Mouse (Mus musculus) intestine, postnatal 0 days (tissue): ENCODE results near the gene Wdr83. TPM values are rescaled to one million over a fixed set of nuclear protein-coding genes. Genes with fewer than 3 reads are reported as not detected.

Experiments
- ATAC-seq: fragments of 200-750 bp; cut with Nextera tagmentation; 2 replicates; pipeline ENCODE4 v1.8.0; 2017; ENCODE audit warnings: mild to moderate bottlenecking, moderate TSS enrichment, moderate library complexity
- H3K27ac ChIP-seq: fragments of 300-500 bp; sonication (generic); 2 replicates; pipeline ENCODE4 v1.5.1; 2014; ENCODE audit warnings: mild to moderate bottlenecking, low read depth, low read length, moderate library complexity
- H3K27me3 ChIP-seq: fragments of 300-500 bp; sonication (generic); replicated peaks from 2 replicates; pipeline ENCODE4 v1.6.1; 2014; ENCODE audit warnings: low read length, mixed read lengths; ENCODE audit not compliant: control insufficient read depth, insufficient read depth
- H3K36me3 ChIP-seq: fragments of 300-500 bp; sonication (generic); 2 replicates; pipeline ENCODE4 v1.6.1; 2014; ENCODE audit warnings: mild to moderate bottlenecking, moderate library complexity; ENCODE audit not compliant: control insufficient read depth, insufficient read depth
- H3K4me1 ChIP-seq: fragments of 300-500 bp; sonication (generic); replicated peaks from 2 replicates; pipeline ENCODE4 v1.6.1; 2014; ENCODE audit warnings: antibody characterized with exemption, low read length, mixed read lengths; ENCODE audit not compliant: control insufficient read depth, insufficient read depth
- H3K4me2 ChIP-seq: fragments of 300-500 bp; sonication (generic); replicated peaks from 2 replicates; pipeline ENCODE4 v1.6.1; 2014; ENCODE audit warnings: low read depth, mild to moderate bottlenecking, moderate library complexity
- H3K4me3 ChIP-seq: fragments of 300-500 bp; sonication (generic); 2 replicates; pipeline ENCODE4 v1.5.1; 2014; ENCODE audit warnings: low read depth, low read length
- H3K9ac ChIP-seq: fragments of 300-500 bp; sonication (generic); 2 replicates; pipeline ENCODE4 v1.6.1; 2014; ENCODE audit warnings: mild to moderate bottlenecking, low read depth, low read length
- H3K9me3 ChIP-seq: fragments of 300-500 bp; sonication (generic); 2 replicates; pipeline ENCODE4 v1.6.1; 2016; ENCODE audit warnings: mixed run types; ENCODE audit not compliant: control insufficient read depth
- CTCF ChIP-seq: sonication (generic); IDR thresholded peaks from 2 replicates; pipeline ENCODE4 v1.5.1; 2016; ENCODE audit warnings: low read depth, mild to moderate bottlenecking, control low read depth, antibody characterized with exemption, moderate library complexity
- WGBS: fragments of 180-500 bp; shearing (Covaris S2); extraction: QIAGEN DNeasy Blood & Tissue Kit; methylation state at CpG from one replicate; pipeline ENCODE4 v1.1.7; 2014; 5-methylcytosine and 5-hydroxymethylcytosine counted together
- polyA plus RNA-seq: library from polyadenylated mRNA; unstranded; fragments of >200 nt; fragmentation: Nextera tagmentation; extraction: Ambion mirVana; gene quantifications from 2 replicates; pipeline ENCODE4 v1.2.1, GENCODE M21; 2015

Gene Wdr83
- polyA plus RNA-seq, 1 experiment from 2014 or later: 23.0 TPM

DNA sequence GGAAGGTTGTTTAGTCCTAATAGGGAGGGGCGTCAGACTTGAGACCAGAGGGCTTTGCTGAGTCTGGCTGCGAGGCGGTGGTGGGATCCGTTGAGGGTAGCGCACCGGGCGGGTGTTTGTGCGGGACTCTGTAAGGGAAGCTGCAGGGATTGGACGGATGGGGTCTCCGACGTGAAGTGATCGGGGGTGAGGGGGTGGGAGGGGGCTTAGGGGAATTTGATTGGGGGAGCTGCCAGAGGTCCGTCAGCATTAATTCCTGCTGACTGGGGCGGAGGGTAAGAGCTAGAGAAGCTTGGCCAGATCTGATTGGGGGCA, 43.8 kb downstream of the Wdr83 start:
- WGBS: under 1% methylated on average over 14 of the region's 14 CpGs
- ATAC-seq: peak; percentile 13; the same call in 1 of the 2 replicates
- no peak for TF ChIP-seq CTCF
- Histone ChIP-seq H3K4me2 (peak overlapping the region; percentile 94), H3K36me3 (peaks cover 20% of the 10 kb centered on the region), H3K27me3 (no peaks in the 10 kb centered on the region), H3K27ac (peak overlapping the region; percentile 96), H3K9me3 (no peaks in the 10 kb centered on the region), H3K4me3 (peak overlapping the region; percentile 88), H3K9ac (peak overlapping the region; percentile 89), H3K4me1 (peaks cover 5% of the 10 kb centered on the region; the same call in 1 of the 2 replicates)

DNA sequence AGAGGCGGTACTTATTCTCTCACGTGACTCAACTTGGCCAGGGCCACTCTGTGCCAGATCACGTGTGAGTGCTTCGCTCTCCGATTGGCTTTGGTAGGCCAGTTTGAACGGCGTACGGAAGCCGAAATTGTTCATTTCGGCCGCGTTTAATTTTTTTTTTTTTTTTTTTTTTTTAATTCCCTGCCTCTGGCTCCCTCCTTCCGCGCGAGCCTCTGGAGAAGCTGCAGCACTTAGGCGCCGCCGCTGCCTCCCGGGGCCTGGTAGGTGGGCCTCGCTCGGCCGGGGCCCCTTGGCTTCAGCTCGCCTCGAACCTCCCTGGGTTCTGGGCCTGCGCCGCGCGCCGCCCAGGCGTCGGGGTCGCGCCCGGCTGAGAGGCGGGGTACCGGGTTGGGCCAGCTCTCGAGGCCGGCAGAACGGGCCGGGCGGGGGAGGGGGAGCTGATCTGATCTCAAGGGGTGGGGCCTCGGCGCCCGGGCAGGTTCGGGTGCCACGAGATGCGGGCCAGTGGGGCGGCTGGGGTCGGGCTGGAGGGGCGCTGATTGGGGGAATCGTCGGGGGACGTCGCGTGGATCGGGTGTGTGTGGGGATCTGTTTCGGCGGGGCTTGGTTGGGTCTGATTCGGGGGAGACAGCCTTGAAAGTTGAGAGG, 44.3 kb downstream of the Wdr83 start, which contains the start of gene Tnpo2:
Gene Tnpo2 (plus strand): TSS at position 198 of the 648 bp plus-strand sequence.
- peak within 1 kb of the TSS; percentile 96 for H3K27ac ChIP-seq
- ATAC-seq: peak; percentile 89
- TF ChIP-seq CTCF: no peak
- peaks cover 5% of the 10 kb centered on the region; the same call in 1 of the 2 replicates for H3K4me1 ChIP-seq
- under 1% methylated on average over 55 of the region's 59 CpGs for WGBS
- peak within 1 kb of the TSS; percentile 88 for H3K4me3 ChIP-seq
- peak within 1 kb of the TSS; percentile 94 for H3K4me2 ChIP-seq
- H3K27me3 ChIP-seq: no peaks in the 10 kb centered on the region
- H3K9ac ChIP-seq: peak within 1 kb of the TSS; percentile 89
- H3K36me3 ChIP-seq: peaks cover 21% of the 10 kb centered on the region
- H3K9me3 ChIP-seq: no peaks in the 10 kb centered on the region

- H3K9me3 ChIP-seq: no peaks in the 10 kb centered on the region
- peak overlapping the region; percentile 88 for H3K4me3 ChIP-seq
- peak overlapping the region; percentile 89 for H3K9ac ChIP-seq
- TF ChIP-seq CTCF: no peak
- peak overlapping the region; percentile 94 for H3K4me2 ChIP-seq
- WGBS: 0% methylated on average over 9 of the region's 9 CpGs
- ATAC-seq: peak; percentile 3; the same call in 1 of the 2 replicates
- H3K4me1 ChIP-seq: peaks cover 5% of the 10 kb centered on the region; the same call in 1 of the 2 replicates
- no peaks in the 10 kb centered on the region for H3K27me3 ChIP-seq
- peaks cover 19% of the 10 kb centered on the region for H3K36me3 ChIP-seq
- H3K27ac ChIP-seq: peak overlapping the region; percentile 96
Observed at GRCm38 (mm10) chr8:85036381-85036717, 44.8 kb downstream of the Wdr83 start.

- H3K4me2 ChIP-seq: peak overlapping the region; percentile 94
- H3K9me3 ChIP-seq: no peaks in the 10 kb centered on the region
- no peaks in the 10 kb centered on the region for H3K27me3 ChIP-seq
- peak overlapping the region; percentile 96 for H3K27ac ChIP-seq
- H3K4me3 ChIP-seq: peak overlapping the region; percentile 88
- 0 out of 2 replicates have a peak, but pooled peaks have one; percentile 3 for ATAC-seq
- peak overlapping the region; percentile 89 for H3K9ac ChIP-seq
- under 1% methylated on average over 15 of the region's 15 CpGs for WGBS
- H3K36me3 ChIP-seq: peaks cover 14% of the 10 kb centered on the region
- H3K4me1 ChIP-seq: peaks cover 5% of the 10 kb centered on the region; the same call in 1 of the 2 replicates
- TF ChIP-seq CTCF: no peak
Observed at GRCm38 (mm10) chr8:85035728-85036310, 45.3 kb downstream of the Wdr83 start.

DNA sequence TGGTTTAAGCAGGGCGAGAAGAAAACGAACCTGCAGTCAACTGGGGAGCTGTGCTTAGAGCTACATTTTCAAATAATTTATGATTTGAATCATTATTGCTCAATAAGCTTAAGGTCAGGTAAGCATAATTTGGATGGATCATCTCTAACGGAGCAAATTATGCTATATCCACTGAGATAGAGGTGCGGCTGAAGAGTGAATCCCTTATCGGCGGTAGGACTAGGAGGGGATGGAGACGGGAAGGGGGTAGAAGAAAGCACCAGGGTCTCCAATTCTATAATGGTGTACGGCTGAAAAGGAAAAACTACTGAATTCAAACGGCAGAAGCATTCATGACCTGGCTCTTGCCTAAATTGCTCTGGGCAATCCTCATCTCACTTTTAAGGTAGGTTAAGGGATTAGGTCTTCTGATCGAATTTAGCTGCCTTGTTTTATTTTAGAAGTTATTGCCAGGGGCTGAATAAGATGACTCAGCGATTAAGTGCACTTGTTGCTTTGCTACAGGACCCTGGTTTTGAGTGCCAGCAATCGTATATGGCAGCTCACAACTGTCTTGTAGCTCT, 45.9 kb downstream of the Wdr83 start:
- peak overlapping the region; percentile 94 for H3K4me2 ChIP-seq
- ATAC-seq: no peak
- H3K36me3 ChIP-seq: peaks cover 14% of the 10 kb centered on the region
- H3K27me3 ChIP-seq: no peaks in the 10 kb centered on the region
- TF ChIP-seq CTCF: no peak
- no peaks in the 10 kb centered on the region for H3K9me3 ChIP-seq
- peak overlapping the region; percentile 89 for H3K9ac ChIP-seq
- 2% methylated on average over 12 of the region's 12 CpGs for WGBS
- peak overlapping the region; percentile 88 for H3K4me3 ChIP-seq
- H3K4me1 ChIP-seq: peaks cover 5% of the 10 kb centered on the region; the same call in 1 of the 2 replicates
- peak overlapping the region; percentile 96 for H3K27ac ChIP-seq

GRCm38 (mm10) chr8:85034764-85035163, 46.3 kb downstream of the Wdr83 start:
- H3K9me3 ChIP-seq: no peaks in the 10 kb centered on the region
- H3K36me3 ChIP-seq: peaks cover 19% of the 10 kb centered on the region
- H3K4me3 ChIP-seq: peak overlapping the region; percentile 88
- WGBS: under 1% methylated on average over 13 of the region's 13 CpGs
- no peaks in the 10 kb centered on the region for H3K27me3 ChIP-seq
- peaks cover 5% of the 10 kb centered on the region; the same call in 1 of the 2 replicates for H3K4me1 ChIP-seq
- H3K4me2 ChIP-seq: peak overlapping the region; percentile 94
- H3K27ac ChIP-seq: peak overlapping the region; percentile 17; the same call in 1 of the 2 replicates
- no peak for ATAC-seq
- 0 out of 2 replicates have a peak overlapping the region, but pooled peaks have one; percentile 32 for H3K9ac ChIP-seq
- TF ChIP-seq CTCF: no peak
